Mouse (Mus musculus) megakaryocyte, embryonic 14.5 days (primary cell): ENCODE results near the gene Dapp1.

Source experiments
- FLI1 ChIP-seq: IDR thresholded peaks from 2 replicates; pipeline ENCODE4 v1.6.1; 2012; ENCODE audit warnings: low read length, inconsistent platforms, mixed read lengths
- GATA1 ChIP-seq: IDR thresholded peaks from 3 replicates; pipeline ENCODE4 v1.6.1; 2012; ENCODE audit warnings: mixed read lengths, low read length, inconsistent platforms, borderline replicate concordance

GRCm38 (mm10) chr3:138000062-138000723, 18.8 kb upstream of the Dapp1 start:
- TF ChIP-seq GATA1, result no peak
- TF ChIP-seq FLI1, result no peak
